ENCODE assay signal across 9 mouse cellular contexts in genomic region chr16:52034356-52034755, GRCm38 (mm10). TPM values are rescaled to one million over a fixed set of nuclear protein-coding genes. Genes with fewer than 3 reads are reported as not detected.
DNase-seq lines count a peak whose midpoint lies in the region; ATAC-seq and TF ChIP-seq lines count a peak whose summit lies in the region.
"Had no signal": no experiment of that assay in that cellular context is flagged by ENCODE, and none has a peak within 500 bp of the region (broad histone marks: within the 10 kb centered on the region; RNA-seq: fewer than 3 reads in every experiment).

No protein-coding gene starts in this region.

- no peak overlapping the region for H3K9ac ChIP-seq in kidney, postnatal 0 days (ENCODE audit: low read depth, low read length)
- no peak overlapping the region for H3K9ac ChIP-seq in forebrain, embryonic 16.5 days (replicated peaks; ENCODE audit: low read depth, low read length)
- no peak overlapping the region for H3K9ac ChIP-seq in midbrain, embryonic 15.5 days
- H3K9ac ChIP-seq: limb, embryonic 15.5 days had no signal

- H3K4me1 ChIP-seq in kidney, postnatal 0 days (replicated peaks; ENCODE audit: insufficient read depth, low read length): peaks cover 7% of the 10 kb centered on the region; the same call in 1 of the 2 replicates
- H3K4me1 ChIP-seq in forebrain, embryonic 16.5 days (replicated peaks; ENCODE audit: control insufficient read depth, insufficient read depth, low read length): peaks cover 43% of the 10 kb centered on the region
- H3K4me1 ChIP-seq in midbrain, embryonic 15.5 days: peaks cover 47% of the 10 kb centered on the region

- ATAC-seq in kidney, postnatal 0 days (replicated peaks; ENCODE audit: low FRiP score, low read depth): no peak
- ATAC-seq in forebrain, embryonic 16.5 days: no peak
- no peak for ATAC-seq in midbrain, embryonic 15.5 days (replicated peaks)
- ATAC-seq in inflammation-experienced regulatory T-cells, adult 6 months: no peak

- peak overlapping the region; percentile 31; the same call in 1 of the 2 replicates for H3K4me2 ChIP-seq in kidney, postnatal 0 days (ENCODE audit: low read length)
- peak overlapping the region; percentile 20 for H3K4me2 ChIP-seq in forebrain, embryonic 16.5 days (ENCODE audit: low read length)
- H3K4me2 ChIP-seq in midbrain, embryonic 15.5 days: peak overlapping the region; percentile 29; the same call in 1 of the 2 replicates
- H3K4me2 ChIP-seq: limb, embryonic 15.5 days had no signal

- H3K27me3 ChIP-seq in kidney, postnatal 0 days (ENCODE audit: insufficient read depth, low read length): no peaks in the 10 kb centered on the region
- no peaks in the 10 kb centered on the region for H3K27me3 ChIP-seq in forebrain, embryonic 16.5 days (replicated peaks; ENCODE audit: control insufficient read depth, insufficient read depth, low read length)
- no peaks in the 10 kb centered on the region for H3K27me3 ChIP-seq in midbrain, embryonic 15.5 days (replicated peaks)
- H3K27me3 ChIP-seq: limb, embryonic 15.5 days had no signal

- no peak overlapping the region for H3K4me3 ChIP-seq in kidney, postnatal 0 days (replicated peaks; ENCODE audit: low read depth, low read length)
- no peak overlapping the region; the same call in 1 of the 2 replicates for H3K4me3 ChIP-seq in forebrain, embryonic 16.5 days (replicated peaks; ENCODE audit: low read length)
- H3K4me3 ChIP-seq in midbrain, embryonic 15.5 days: 0 out of 2 replicates have a peak overlapping the region, but pooled peaks have one; percentile 1
- H3K4me3 ChIP-seq: limb, embryonic 15.5 days had no signal

- H3K36me3 ChIP-seq in kidney, postnatal 0 days (ENCODE audit: insufficient read depth, low read length): peaks cover 5% of the 10 kb centered on the region; the same call in 1 of the 2 replicates
- peaks cover 3% of the 10 kb centered on the region; the same call in 1 of the 2 replicates for H3K36me3 ChIP-seq in forebrain, embryonic 16.5 days (ENCODE audit: control insufficient read depth, insufficient read depth)
- H3K36me3 ChIP-seq in midbrain, embryonic 15.5 days (replicated peaks): 0 out of 2 replicates have a peak, but pooled peaks cover 5% of the 10 kb centered on the region

- no peaks in the 10 kb centered on the region for H3K9me3 ChIP-seq in kidney, postnatal 0 days (replicated peaks; ENCODE audit: low read length)
- no peaks in the 10 kb centered on the region for H3K9me3 ChIP-seq in forebrain, embryonic 16.5 days (ENCODE audit: control insufficient read depth, low read length)
- H3K9me3 ChIP-seq in midbrain, embryonic 15.5 days: no peaks in the 10 kb centered on the region
- H3K9me3 ChIP-seq: limb, embryonic 15.5 days had no signal

- no peak overlapping the region for H3K27ac ChIP-seq in kidney, postnatal 0 days
- no peak overlapping the region for H3K27ac ChIP-seq in forebrain, embryonic 16.5 days (ENCODE audit: low read length)
- no peak overlapping the region for H3K27ac ChIP-seq in midbrain, embryonic 15.5 days
- H3K27ac ChIP-seq: limb, embryonic 15.5 days had no signal

- peak; percentile 54 to 83 for DNase-seq in adrenal gland, adult (ENCODE audit: inconsistent age in 2 of 2, low spot score in 1 of 2)
- DNase-seq in adrenal gland, adult 18-20 months (ENCODE audit: low spot score in 2 of 2): no peak
- DNase-seq in kidney, postnatal 0 days (ENCODE audit: low spot score): no peak
- no peak for DNase-seq in kidney, postnatal 36 days
- DNase-seq in thymus, postnatal 25 days: no peak

- 76% methylated on average over 5 of the region's 5 CpGs for WGBS in kidney, postnatal 0 days
- 86% methylated on average over 5 of the region's 5 CpGs for WGBS in forebrain, embryonic 16.5 days
- 94% methylated on average over 5 of the region's 5 CpGs for WGBS in midbrain, embryonic 15.5 days

- no peak for TF ChIP-seq CTCF in kidney, postnatal 0 days (IDR thresholded peaks at IDR 0.05; ENCODE audit: low read depth)

RNA-seq across cellular contexts. Expression of gene Cblb, which starts 3.3 kb away (rescaled TPM):
- total RNA-seq in adrenal gland, adult 18-20 months (2021): 10 to 100 TPM; 42.3 to 50.2 TPM
- polyA plus RNA-seq in kidney, postnatal 0 days (2015; fragmentation: Nextera tagmentation; extraction: Ambion mirVana): 7.1 and 7.6 TPM in 2 replicates
- 20.8 and 21.3 TPM in 2 replicates for polyA plus RNA-seq in forebrain, embryonic 16.5 days (2015; fragmentation: Nextera tagmentation; extraction: Ambion mirVana)
- polyA plus RNA-seq in midbrain, embryonic 15.5 days (2015; fragmentation: Nextera tagmentation; extraction: Ambion mirVana): 12.4 and 14.5 TPM in 2 replicates
- polyA plus RNA-seq in inflammation-experienced regulatory T-cells, adult 6 months (2017; shearing (Covaris generic)): 10 to 100 TPM; 40.7 to 50.0 (median 46.0) TPM

Comparison
In these comparisons a context has a peak if more than half of its experiments do, and no peak if none do; other contexts are left out.
1. DNase-seq: peak in adrenal gland, adult (2 of 2); none in adrenal gland, adult 18-20 months (0 of 2), kidney, postnatal 0 days (single experiment), kidney, postnatal 36 days (0 of 2) and thymus, postnatal 25 days (single experiment).
2. Peak in every context shown above with its lines, with median percentiles within 50 percentile points of each other: H3K4me2 ChIP-seq.